Mouse (Mus musculus): ENCODE measurements around the gene Fut7. TPM values are rescaled to one million over a fixed set of nuclear protein-coding genes. Genes with fewer than 3 reads are reported as not detected.
A peak's percentile ranks its signal among the peaks of the same experiment; 100 is the strongest.

The Fut7 gene
- polyA plus RNA-seq (2014; fragmentation: Nextera tagmentation; extraction: Ambion mirVana) = not detected in 2 replicates

DNA sequence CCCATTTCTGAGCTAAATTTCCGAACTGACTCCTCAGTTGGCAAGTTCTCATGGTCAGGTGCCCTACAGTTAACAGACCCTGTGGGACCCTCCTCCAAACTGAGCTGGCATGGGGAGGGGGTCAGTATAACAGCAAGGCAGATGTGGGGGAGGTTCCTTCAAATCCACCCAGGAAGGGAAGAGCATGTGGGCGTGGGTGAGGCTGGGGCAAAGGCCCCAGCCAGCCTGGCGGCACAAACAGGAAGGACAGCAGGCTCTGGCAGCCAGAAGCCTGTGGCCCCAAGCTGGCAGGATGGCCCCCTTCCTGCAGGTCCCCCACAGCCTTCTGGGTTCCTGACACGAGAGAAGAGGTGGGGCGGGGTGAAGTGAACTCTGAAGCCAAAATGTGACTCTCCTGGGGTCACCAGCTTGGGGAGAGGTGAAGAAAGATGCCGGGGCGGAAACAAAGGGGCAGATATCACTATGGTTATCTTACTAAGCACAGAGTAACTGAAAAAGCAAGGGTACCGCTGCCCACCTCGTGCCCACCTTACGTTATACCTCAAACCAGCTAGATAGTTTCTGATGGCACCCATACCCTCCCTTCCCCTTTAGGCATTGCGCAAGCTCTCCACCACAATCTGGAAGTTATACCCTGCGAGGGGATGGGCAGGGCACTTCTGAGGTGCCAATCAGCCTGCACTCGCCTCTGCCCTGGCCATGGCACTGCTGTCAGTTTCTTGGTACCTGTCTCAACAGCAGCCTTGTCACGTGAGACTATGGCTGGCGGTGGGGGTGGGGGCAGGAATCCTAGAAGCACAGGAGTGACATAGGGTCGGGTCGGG lies at the start of gene Fut7:
Gene Fut7, plus strand, starts transcription at position 681 of the 824 bp plus-strand sequence.
- Histone ChIP-seq H3K4me3 (ENCODE audit: low read length) (no peak within 1 kb of the TSS), H3K9ac (ENCODE audit: low read depth, low read length) (no peak within 1 kb of the TSS), H3K27ac (ENCODE audit: low read depth, low read length) (no peak within 1 kb of the TSS), H3K4me1 (ENCODE audit: control insufficient read depth, insufficient read depth, low read length) (no peaks in the 10 kb centered on the region), H3K4me2 (replicated peaks; ENCODE audit: low read depth, low read length) (no peak within 1 kb of the TSS), H3K36me3 (ENCODE audit: control insufficient read depth, insufficient read depth, low read length) (no peaks in the 10 kb centered on the region), H3K27me3 (ENCODE audit: control insufficient read depth, insufficient read depth, low read length) (peaks cover 7% of the 10 kb centered on the region), H3K9me3 (ENCODE audit: control insufficient read depth, low read length) (no peaks in the 10 kb centered on the region)
- ATAC-seq (ENCODE audit: low FRiP score, low TSS enrichment) = no peak
- 58% methylated on average over 17 of the region's 17 CpGs for WGBS

- peaks cover 31% of the 10 kb centered on the region for H3K36me3 ChIP-seq (ENCODE audit: control insufficient read depth, insufficient read depth, low read length)
- H3K27me3 ChIP-seq (ENCODE audit: control insufficient read depth, insufficient read depth, low read length) = no peaks in the 10 kb centered on the region
- peaks cover 16% of the 10 kb centered on the region for H3K4me1 ChIP-seq (ENCODE audit: control insufficient read depth, insufficient read depth, low read length)
- peak overlapping the region; percentile 97 for H3K4me2 ChIP-seq (replicated peaks; ENCODE audit: low read depth, low read length)
- no peaks in the 10 kb centered on the region for H3K9me3 ChIP-seq (ENCODE audit: control insufficient read depth, low read length)
- H3K4me3 ChIP-seq (ENCODE audit: low read length) = peak overlapping the region; percentile 55
- H3K9ac ChIP-seq (ENCODE audit: low read depth, low read length) = peak overlapping the region; percentile 69
- no peak overlapping the region for H3K27ac ChIP-seq (ENCODE audit: low read depth, low read length)
- no peak for ATAC-seq (ENCODE audit: low FRiP score, low TSS enrichment)
- 33% methylated on average over 2 of the region's 2 CpGs for WGBS
These were observed 49.6 kb upstream of the Fut7 start for GRCm38 (mm10) chr2:25373431-25373830.

- no peak for ATAC-seq (ENCODE audit: low FRiP score, low TSS enrichment)
- Histone ChIP-seq H3K9ac (ENCODE audit: low read depth, low read length) (no peak overlapping the region), H3K4me3 (ENCODE audit: low read length) (no peak overlapping the region), H3K9me3 (ENCODE audit: control insufficient read depth, low read length) (no peaks in the 10 kb centered on the region), H3K4me1 (ENCODE audit: control insufficient read depth, insufficient read depth, low read length) (peaks cover 16% of the 10 kb centered on the region), H3K36me3 (ENCODE audit: control insufficient read depth, insufficient read depth, low read length) (peaks cover 32% of the 10 kb centered on the region), H3K4me2 (replicated peaks; ENCODE audit: low read depth, low read length) (no peak overlapping the region), H3K27me3 (ENCODE audit: control insufficient read depth, insufficient read depth, low read length) (no peaks in the 10 kb centered on the region), H3K27ac (ENCODE audit: low read depth, low read length) (no peak overlapping the region)
- 76% methylated on average over 4 of the region's 4 CpGs for WGBS
These were observed 46.5 kb upstream of the Fut7 start for GRCm38 (mm10) chr2:25376589-25376988.

DNA sequence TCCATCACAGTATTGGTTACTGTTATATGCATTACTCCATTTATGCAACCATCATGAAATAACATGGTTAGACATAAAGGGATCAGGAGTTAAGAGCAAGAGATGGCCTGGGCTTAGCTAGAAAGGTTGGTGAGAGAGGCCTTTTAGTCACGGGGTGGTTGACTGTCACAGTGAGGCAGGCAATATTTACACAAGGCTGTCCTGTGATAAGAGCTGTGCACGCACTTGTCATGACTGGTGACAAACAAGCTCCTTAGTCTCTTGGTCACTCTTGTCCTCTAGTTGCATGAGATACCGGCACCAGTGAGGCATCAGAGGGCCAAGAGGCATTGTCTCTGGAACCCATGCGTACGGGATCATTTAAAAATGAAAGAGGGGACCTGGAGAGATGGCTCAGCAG lies 38.6 kb upstream of the Fut7 start:
- no peak overlapping the region for H3K4me2 ChIP-seq (replicated peaks; ENCODE audit: low read depth, low read length)
- no peak overlapping the region for H3K27ac ChIP-seq (ENCODE audit: low read depth, low read length)
- no peaks in the 10 kb centered on the region for H3K27me3 ChIP-seq (ENCODE audit: control insufficient read depth, insufficient read depth, low read length)
- H3K9me3 ChIP-seq (ENCODE audit: control insufficient read depth, low read length) = no peaks in the 10 kb centered on the region
- H3K9ac ChIP-seq (ENCODE audit: low read depth, low read length) = no peak overlapping the region
- H3K4me1 ChIP-seq (ENCODE audit: control insufficient read depth, insufficient read depth, low read length) = no peaks in the 10 kb centered on the region
- WGBS = 77% methylated on average over 5 of the region's 5 CpGs
- H3K36me3 ChIP-seq (ENCODE audit: control insufficient read depth, insufficient read depth, low read length) = no peaks in the 10 kb centered on the region
- H3K4me3 ChIP-seq (ENCODE audit: low read length) = no peak overlapping the region
- no peak for ATAC-seq (ENCODE audit: low FRiP score, low TSS enrichment)

DNA sequence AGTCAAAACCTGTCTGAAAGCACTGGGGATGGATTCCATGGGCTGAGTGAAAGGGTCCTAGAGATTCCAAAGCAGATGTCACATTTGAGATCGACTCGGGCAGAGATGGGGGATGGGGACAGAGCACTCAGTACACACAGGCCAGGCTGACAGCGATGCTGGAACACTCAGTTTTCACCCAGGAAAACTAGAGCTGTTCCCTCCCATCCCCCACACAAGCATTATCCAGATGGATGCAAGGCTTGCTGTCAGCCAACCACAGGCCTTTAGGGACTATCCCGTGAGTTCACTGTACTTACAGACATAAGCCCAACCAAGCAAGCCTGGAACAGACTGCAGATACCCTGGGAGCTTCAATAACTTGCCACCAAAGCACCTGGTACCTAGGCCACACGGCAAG lies 31.8 kb upstream of the Fut7 start:
- Histone ChIP-seq H3K9ac (ENCODE audit: low read depth, low read length) (no peak overlapping the region), H3K4me3 (ENCODE audit: low read length) (no peak overlapping the region), H3K4me2 (replicated peaks; ENCODE audit: low read depth, low read length) (no peak overlapping the region), H3K36me3 (ENCODE audit: control insufficient read depth, insufficient read depth, low read length) (no peaks in the 10 kb centered on the region), H3K27ac (ENCODE audit: low read depth, low read length) (no peak overlapping the region), H3K4me1 (ENCODE audit: control insufficient read depth, insufficient read depth, low read length) (peaks cover 17% of the 10 kb centered on the region; the same call in 1 of the 2 replicates), H3K9me3 (ENCODE audit: control insufficient read depth, low read length) (no peaks in the 10 kb centered on the region), H3K27me3 (ENCODE audit: control insufficient read depth, insufficient read depth, low read length) (peaks cover 19% of the 10 kb centered on the region; the same call in 1 of the 2 replicates)
- WGBS = 73% methylated on average over 5 of the region's 5 CpGs
- ATAC-seq (ENCODE audit: low FRiP score, low TSS enrichment) = no peak

GRCm38 (mm10) chr2:25394281-25395221 lies 28.5 kb upstream of the Fut7 start:
- ATAC-seq (ENCODE audit: low FRiP score, low TSS enrichment) = no peak
- H3K36me3 ChIP-seq (ENCODE audit: control insufficient read depth, insufficient read depth, low read length) = no peaks in the 10 kb centered on the region
- no peak overlapping the region for H3K4me2 ChIP-seq (replicated peaks; ENCODE audit: low read depth, low read length)
- 42% methylated on average over 3 of the region's 3 CpGs for WGBS
- H3K4me1 ChIP-seq (ENCODE audit: control insufficient read depth, insufficient read depth, low read length) = peaks cover 17% of the 10 kb centered on the region; the same call in 1 of the 2 replicates
- no peak overlapping the region for H3K4me3 ChIP-seq (ENCODE audit: low read length)
- H3K27me3 ChIP-seq (ENCODE audit: control insufficient read depth, insufficient read depth, low read length) = peaks cover 44% of the 10 kb centered on the region
- no peak overlapping the region for H3K27ac ChIP-seq (ENCODE audit: low read depth, low read length)
- no peak overlapping the region for H3K9ac ChIP-seq (ENCODE audit: low read depth, low read length)
- no peaks in the 10 kb centered on the region for H3K9me3 ChIP-seq (ENCODE audit: control insufficient read depth, low read length)

- H3K27me3 ChIP-seq (ENCODE audit: control insufficient read depth, insufficient read depth, low read length) = peaks cover 58% of the 10 kb centered on the region
- under 1% methylated on average over 57 of the region's 57 CpGs for WGBS
- no peaks in the 10 kb centered on the region for H3K36me3 ChIP-seq (ENCODE audit: control insufficient read depth, insufficient read depth, low read length)
- peak within 1 kb of the TSS; percentile 45 for H3K4me3 ChIP-seq (ENCODE audit: low read length)
- no peak within 1 kb of the TSS for H3K27ac ChIP-seq (ENCODE audit: low read depth, low read length)
- peak within 1 kb of the TSS; percentile 7; the same call in 1 of the 2 replicates for H3K9ac ChIP-seq (ENCODE audit: low read depth, low read length)
- H3K4me1 ChIP-seq (ENCODE audit: control insufficient read depth, insufficient read depth, low read length) = peaks cover 17% of the 10 kb centered on the region; the same call in 1 of the 2 replicates
- H3K9me3 ChIP-seq (ENCODE audit: control insufficient read depth, low read length) = no peaks in the 10 kb centered on the region
- H3K4me2 ChIP-seq (replicated peaks; ENCODE audit: low read depth, low read length) = peak within 1 kb of the TSS; percentile 71
- ATAC-seq (ENCODE audit: low FRiP score, low TSS enrichment) = peak; percentile 51
These were observed 27.1 kb upstream of the Fut7 start, which contains the start of gene Entpd2 for GRCm38 (mm10) chr2:25395721-25396596. Gene Entpd2, plus strand, starts transcription at chr2:25395874.

GRCm38 (mm10) chr2:25396597-25396983 lies 26.5 kb upstream of the Fut7 start:
- H3K9ac ChIP-seq (ENCODE audit: low read depth, low read length) = no peak overlapping the region

More at GRCm38 (mm10) chr2:25396597-25396983, 26.5 kb upstream of the Fut7 start:
- peaks cover 62% of the 10 kb centered on the region for H3K27me3 ChIP-seq (ENCODE audit: control insufficient read depth, insufficient read depth, low read length)
- ATAC-seq (ENCODE audit: low FRiP score, low TSS enrichment) = no peak
- H3K4me1 ChIP-seq (ENCODE audit: control insufficient read depth, insufficient read depth, low read length) = peaks cover 17% of the 10 kb centered on the region; the same call in 1 of the 2 replicates
- no peaks in the 10 kb centered on the region for H3K9me3 ChIP-seq (ENCODE audit: control insufficient read depth, low read length)
- H3K4me3 ChIP-seq (ENCODE audit: low read length) = peak overlapping the region; percentile 45; the same call in 1 of the 2 replicates
- no peak overlapping the region for H3K27ac ChIP-seq (ENCODE audit: low read depth, low read length)
- no peaks in the 10 kb centered on the region for H3K36me3 ChIP-seq (ENCODE audit: control insufficient read depth, insufficient read depth, low read length)
- peak overlapping the region; percentile 71 for H3K4me2 ChIP-seq (replicated peaks; ENCODE audit: low read depth, low read length)
- WGBS = 27% methylated on average over 3 of the region's 3 CpGs

All from kidney, embryonic 14.5 days (tissue).